Mouse (Mus musculus): Measurements from ENCODE around the gene Cln6. TPM values are rescaled to one million over a fixed set of nuclear protein-coding genes. Genes with fewer than 3 reads are reported as not detected.
"Not testable (repeated sequence)": the region's sequence is repeated elsewhere in the genome, so short reads cannot be mapped to it uniquely, and the experiment has no call there.

Gene Cln6
- 26.5 and 33.1 TPM in 2 replicates for polyA plus RNA-seq (2012; rRNA removed)

DNA sequence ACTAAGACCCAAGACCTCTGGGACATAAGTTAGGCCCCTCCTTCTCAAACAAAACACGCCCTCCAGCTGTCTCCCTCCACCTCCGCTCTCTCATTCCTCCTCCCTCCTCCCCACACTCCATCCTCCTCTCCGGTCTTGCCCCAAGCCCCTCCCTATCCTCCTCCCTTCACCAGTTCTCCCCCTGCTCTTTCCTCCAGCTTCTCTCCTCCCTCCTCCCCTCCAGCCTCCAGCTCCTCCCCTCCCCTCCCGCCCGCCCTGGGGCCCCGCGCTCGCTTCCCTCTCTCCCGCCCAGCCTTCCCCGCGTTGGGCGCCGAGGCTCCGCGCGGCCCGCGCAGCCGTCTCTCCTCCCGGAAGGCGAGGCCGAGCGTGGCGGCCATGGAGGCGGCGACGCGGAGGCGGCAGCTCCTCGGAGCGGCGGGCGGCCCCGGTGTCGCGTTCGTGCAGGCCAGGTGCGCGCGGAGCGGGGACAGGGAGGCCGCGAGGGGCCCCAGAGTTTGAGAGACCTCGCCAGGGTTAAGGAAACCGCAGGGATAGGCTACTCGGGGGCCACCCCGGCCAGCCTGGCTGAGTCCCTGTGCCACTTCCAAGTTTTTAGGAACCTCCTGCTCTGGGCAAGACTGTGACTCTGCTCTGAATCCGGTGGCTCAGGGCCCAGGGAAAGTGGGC is at the start of gene Cln6:
Cln6 (plus strand) TSS at position 280 of the 666 bp plus-strand sequence.
- DNase-seq (ENCODE audit: low spot score) = peak; percentile 75

DNA sequence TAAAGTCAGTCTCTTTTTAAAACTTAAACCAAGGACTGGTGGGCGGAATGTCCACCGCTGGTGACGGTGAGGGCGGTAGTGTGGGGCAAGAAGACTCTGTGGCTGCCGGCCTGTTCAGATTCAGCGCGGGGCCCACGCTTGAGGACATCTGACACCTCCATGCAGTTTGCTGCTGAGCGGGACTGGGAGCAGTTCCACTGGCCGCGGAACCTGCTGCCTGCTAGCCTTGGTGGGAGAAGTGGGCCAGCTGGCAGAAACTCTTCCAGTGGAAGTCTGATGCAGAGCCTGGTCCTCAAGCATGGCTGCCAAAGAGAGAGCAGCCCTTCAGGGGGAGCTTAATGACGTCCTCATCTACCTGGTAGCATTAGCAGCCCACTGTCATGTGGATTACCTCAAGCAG is 48.7 kb upstream of the Cln6 start:
- no peak for DNase-seq (ENCODE audit: low spot score)

GRCm38 (mm10) chr9:62799218-62799617 is 39.4 kb upstream of the Cln6 start:
- not testable (repeated sequence) for DNase-seq (ENCODE audit: low spot score)

DNA sequence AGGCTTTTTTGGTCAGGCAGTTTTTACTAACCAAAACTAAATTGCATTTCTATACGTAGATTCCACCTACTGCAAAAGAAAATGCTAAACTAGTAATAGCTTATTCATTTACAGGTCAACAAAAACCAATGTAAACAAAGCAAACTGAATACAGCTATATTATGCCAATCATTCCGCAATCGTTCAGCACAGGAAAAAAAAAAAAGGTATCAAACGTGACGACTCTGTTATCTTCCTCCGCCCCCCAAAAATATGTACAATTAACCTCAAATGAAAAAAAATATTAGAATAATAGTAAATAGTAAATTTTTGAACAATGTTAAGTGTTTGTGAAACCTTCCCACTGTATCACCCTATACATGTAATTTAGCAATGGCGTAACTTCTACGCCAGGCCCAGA is 28.5 kb upstream of the Cln6 start:
- DNase-seq (ENCODE audit: low spot score) = no peak

DNA sequence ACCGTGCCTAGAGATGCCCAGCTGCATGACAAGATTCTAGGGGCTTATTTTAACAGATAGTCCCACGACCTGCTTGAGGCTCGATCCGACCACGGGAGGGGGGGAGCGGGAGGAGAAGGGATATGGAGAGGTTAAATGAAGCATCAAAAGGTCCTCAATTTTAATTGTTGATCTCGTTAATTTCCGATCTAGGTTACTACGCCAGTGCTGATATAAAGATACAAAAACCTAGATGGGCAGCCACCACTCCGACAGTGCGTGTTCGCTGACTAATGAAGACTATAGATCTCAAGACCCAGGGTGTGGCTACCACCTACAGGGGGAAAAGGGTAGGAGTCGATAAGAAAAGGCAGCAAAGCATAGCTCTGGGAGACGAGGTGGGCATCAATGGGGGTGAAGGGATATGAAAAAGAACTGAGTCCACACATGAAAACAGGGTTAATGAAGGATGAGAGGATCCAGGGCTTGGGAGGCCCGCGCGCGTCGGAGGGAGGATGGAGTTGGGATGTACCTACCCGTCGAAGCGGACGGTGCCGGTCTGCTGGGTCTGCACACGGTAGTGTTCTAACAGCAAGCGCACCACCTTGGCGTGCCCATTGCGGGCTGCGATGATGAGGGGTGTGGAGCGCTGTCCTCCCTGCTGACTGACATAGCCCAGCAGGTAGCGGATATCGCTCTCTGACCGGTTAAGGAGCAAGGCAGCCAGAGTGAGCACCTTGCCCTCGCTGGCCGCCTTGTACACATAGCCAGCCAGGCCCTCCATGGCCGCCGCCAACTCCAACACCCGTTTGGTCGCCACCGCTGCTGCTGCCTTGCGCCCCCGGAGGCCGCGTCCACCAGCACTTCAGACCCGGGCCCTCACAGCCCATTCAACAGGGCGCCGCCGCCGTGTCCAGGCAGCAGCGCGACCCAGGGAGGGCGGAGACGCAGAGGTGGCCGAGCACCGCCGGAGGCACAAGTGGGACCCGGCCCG is 27.8 kb upstream of the Cln6 start:
- DNase-seq (ENCODE audit: low spot score) = no peak

GRCm38 (mm10) chr9:62811516-62812121 is 27.0 kb upstream of the Cln6 start, which contains the start of gene Fem1b:
Gene Fem1b (minus strand): TSS chr9:62811934.
- peak; percentile 92 for DNase-seq (ENCODE audit: low spot score)

GRCm38 (mm10) chr9:62812216-62813049 is 26.2 kb upstream of the Cln6 start:
- DNase-seq (ENCODE audit: low spot score) = no peak

DNA sequence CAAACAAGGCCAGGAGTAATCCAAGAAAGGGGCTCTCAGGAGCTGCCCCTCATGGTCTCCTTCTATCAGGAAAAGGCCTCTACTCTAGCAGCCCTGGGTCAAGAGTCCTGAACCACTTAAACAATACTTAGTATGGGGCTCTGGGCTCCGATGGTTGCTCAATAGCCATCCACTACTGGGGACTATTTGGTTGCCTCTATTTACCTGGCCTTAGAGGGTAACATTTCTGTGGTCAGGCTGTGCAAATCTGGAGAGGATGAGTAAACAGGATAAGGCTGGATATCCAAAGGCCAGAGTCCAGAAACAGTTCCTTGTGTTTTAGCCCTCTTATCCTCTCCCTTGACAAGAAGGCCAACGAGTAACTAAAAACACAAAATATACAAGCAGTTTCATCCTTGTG is 23.8 kb upstream of the Cln6 start:
- no peak for DNase-seq (ENCODE audit: low spot score)

- DNase-seq (ENCODE audit: low spot score) = no peak
Observed at GRCm38 (mm10) chr9:62816323-62817098, 22.1 kb upstream of the Cln6 start.

DNA sequence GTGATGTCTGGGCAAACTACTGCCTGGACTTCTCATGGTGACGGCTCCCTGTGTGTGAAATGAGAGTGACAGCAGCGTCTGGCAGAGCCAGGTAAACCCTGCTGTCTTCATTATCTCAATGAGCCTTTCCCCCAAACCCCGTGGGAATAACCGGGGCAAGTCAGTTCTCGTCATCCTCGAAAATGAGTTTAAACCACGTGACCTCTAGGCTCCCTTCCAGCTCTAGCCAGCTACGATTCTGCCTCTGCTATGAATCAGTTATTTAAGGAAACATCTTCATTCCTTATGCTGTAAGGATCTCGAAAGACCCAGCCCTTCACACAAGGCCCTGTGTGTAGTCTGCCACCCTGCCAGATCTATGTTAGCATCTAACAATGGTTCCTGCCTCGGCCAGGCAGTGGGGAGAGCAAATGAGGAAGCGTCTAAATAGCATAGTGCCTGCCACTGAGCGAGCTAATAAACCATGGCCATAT is 21.4 kb upstream of the Cln6 start:
- no peak for DNase-seq (ENCODE audit: low spot score)

GRCm38 (mm10) chr9:62817828-62818614 is 20.6 kb upstream of the Cln6 start:
- no peak for DNase-seq (ENCODE audit: low spot score)

GRCm38 (mm10) chr9:62819494-62819893 is 19.1 kb upstream of the Cln6 start:
- no peak for DNase-seq (ENCODE audit: low spot score)

GRCm38 (mm10) chr9:62819910-62820309 is 18.7 kb upstream of the Cln6 start:
- DNase-seq (ENCODE audit: low spot score) = not testable (repeated sequence)

DNA sequence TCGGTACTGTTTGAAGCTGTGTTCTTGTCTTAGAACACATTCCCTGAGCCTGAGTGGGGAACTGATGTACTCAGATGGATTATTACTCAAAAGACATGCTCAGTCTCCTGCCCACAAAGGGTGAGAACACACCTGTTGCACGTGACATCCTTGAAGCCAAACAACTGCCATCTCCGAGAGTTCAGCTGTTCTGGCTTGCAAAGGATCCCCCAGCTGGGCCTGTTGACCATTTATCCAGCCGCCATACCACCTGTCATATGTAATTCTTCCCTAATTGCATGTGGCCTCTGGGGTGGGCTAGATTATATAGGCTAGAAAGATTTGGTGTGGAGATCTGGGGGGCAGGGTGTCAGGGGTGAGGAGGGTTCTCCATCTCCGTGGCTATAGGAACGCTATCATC is 17.8 kb upstream of the Cln6 start:
- no peak for DNase-seq (ENCODE audit: low spot score)

GRCm38 (mm10) chr9:62821811-62822210 is 16.8 kb upstream of the Cln6 start:
- no peak for DNase-seq (ENCODE audit: low spot score)

- DNase-seq (ENCODE audit: low spot score) = no peak
Observed at GRCm38 (mm10) chr9:62825791-62826393, 12.7 kb upstream of the Cln6 start.

DNA sequence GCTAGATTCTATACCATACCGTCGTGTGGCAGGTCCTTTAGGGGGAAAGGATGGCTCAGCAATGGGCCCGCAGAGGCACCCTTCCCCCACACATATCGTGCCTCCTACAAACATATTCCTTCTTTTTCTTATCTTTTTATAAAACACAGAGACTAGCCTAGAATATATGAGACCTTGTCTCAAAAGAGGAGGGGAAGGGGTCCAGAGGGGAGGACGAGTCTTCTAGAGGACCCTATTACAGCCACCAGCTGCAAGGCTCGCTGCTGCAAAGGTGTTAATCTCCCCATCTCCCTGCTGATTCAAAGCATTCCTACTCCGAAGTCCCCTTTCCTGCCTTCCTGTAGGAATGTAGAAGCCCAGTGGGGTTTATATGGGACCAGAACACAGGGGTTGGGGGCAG is 12.1 kb upstream of the Cln6 start:
- no peak for DNase-seq (ENCODE audit: low spot score)

DNA sequence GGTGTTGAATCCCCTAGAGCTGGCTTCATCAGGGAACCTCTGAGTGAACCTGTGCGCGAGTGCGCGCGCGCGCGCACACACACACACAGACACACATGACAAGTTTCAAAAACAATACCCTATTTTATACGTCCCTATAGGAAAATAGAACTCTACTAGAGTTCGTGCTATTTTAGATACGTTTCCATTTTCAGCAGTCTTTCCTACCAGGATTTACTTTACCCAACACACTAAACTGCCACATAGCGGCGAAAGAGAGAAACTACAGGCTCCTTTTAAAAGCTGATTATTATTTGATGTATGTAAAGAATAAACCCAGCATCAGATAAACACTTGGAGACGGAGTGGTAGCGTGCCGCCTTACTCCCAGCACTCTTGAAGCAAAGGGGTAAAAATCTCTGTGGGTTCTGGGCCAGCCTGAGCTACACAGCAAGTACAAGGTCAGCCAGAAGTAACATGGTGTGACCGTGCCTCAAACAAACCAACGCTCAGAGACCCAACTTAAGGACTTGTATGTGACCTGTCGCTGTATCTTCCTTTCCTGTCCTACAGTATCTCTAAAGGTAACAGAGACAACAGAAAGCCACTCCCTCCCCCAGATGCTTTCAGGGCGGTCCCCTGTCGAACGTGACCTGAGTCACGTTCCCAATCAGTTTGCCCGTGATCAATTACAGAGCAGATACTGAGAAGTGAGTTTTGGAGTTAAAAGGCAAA is 10.5 kb upstream of the Cln6 start:
- DNase-seq (ENCODE audit: low spot score) = no peak

GRCm38 (mm10) chr9:62828662-62829086 is 9.9 kb upstream of the Cln6 start:
- DNase-seq (ENCODE audit: low spot score) = peak; percentile 86

Data from urinary bladder, adult 2 months (tissue).